Mouse (Mus musculus): ENCODE results near the gene Cacna1i. TPM values are rescaled to one million over a fixed set of nuclear protein-coding genes. Genes with fewer than 3 reads are reported as not detected.

Gene Cacna1i
- polyA plus RNA-seq, 1 experiment from 2014 or later, result 0.64 TPM

GRCm38 (mm10) chr15:80257602-80258239 is 29.3 kb upstream of the Cacna1i start:
- Histone ChIP-seq H3K9ac (0 out of 2 replicates have a peak overlapping the region, but pooled peaks have one; percentile 100), H3K36me3 (peaks cover 26% of the 10 kb centered on the region), H3K4me3 (peak overlapping the region; percentile 94), H3K27ac (replicated peaks) (peak overlapping the region; percentile 99), H3K4me1 (replicated peaks) (peaks cover 47% of the 10 kb centered on the region), H3K4me2 (peak overlapping the region; percentile 88), H3K9me3 (no peaks in the 10 kb centered on the region), H3K27me3 (no peaks in the 10 kb centered on the region)
- ATAC-seq (ENCODE audit: low FRiP score, low read depth), result no peak
- 35% methylated on average over 4 of the region's 4 CpGs for WGBS

- Histone ChIP-seq H3K9me3 (no peaks in the 10 kb centered on the region), H3K4me3 (no peak overlapping the region), H3K27ac (replicated peaks) (peak overlapping the region; percentile 99; the same call in 1 of the 2 replicates), H3K36me3 (peaks cover 26% of the 10 kb centered on the region), H3K9ac (no peak overlapping the region), H3K4me2 (peak overlapping the region; percentile 88; the same call in 1 of the 2 replicates), H3K4me1 (replicated peaks) (peaks cover 53% of the 10 kb centered on the region), H3K27me3 (no peaks in the 10 kb centered on the region)
- ATAC-seq (ENCODE audit: low FRiP score, low read depth), result no peak
- WGBS, result 70% methylated on average over 11 of the region's 11 CpGs
These were observed 28.5 kb upstream of the Cacna1i start for GRCm38 (mm10) chr15:80258240-80259170.

GRCm38 (mm10) chr15:80259406-80260045 is 27.5 kb upstream of the Cacna1i start:
- Histone ChIP-seq H3K27ac (replicated peaks) (no peak overlapping the region), H3K9ac (no peak overlapping the region), H3K4me1 (replicated peaks) (peaks cover 48% of the 10 kb centered on the region)

GRCm38 (mm10) chr15:80260677-80261076 is 26.4 kb upstream of the Cacna1i start:
- no peak overlapping the region for H3K4me3 ChIP-seq
- no peak for ATAC-seq (ENCODE audit: low FRiP score, low read depth)
- H3K36me3 ChIP-seq, result peaks cover 26% of the 10 kb centered on the region
- no peaks in the 10 kb centered on the region for H3K9me3 ChIP-seq
- 0 out of 2 replicates have a peak overlapping the region, but pooled peaks have one; percentile 10 for H3K27ac ChIP-seq (replicated peaks)
- no peak overlapping the region for H3K4me2 ChIP-seq
- H3K27me3 ChIP-seq, result no peaks in the 10 kb centered on the region
- 8% methylated on average over 3 of the region's 3 CpGs for WGBS
- no peak overlapping the region for H3K9ac ChIP-seq
- peaks cover 49% of the 10 kb centered on the region for H3K4me1 ChIP-seq (replicated peaks)

More at GRCm38 (mm10) chr15:80259406-80260045, 27.5 kb upstream of the Cacna1i start:
- WGBS, result 68% methylated on average over 8 of the region's 8 CpGs
- Histone ChIP-seq H3K27me3 (no peaks in the 10 kb centered on the region), H3K36me3 (peaks cover 26% of the 10 kb centered on the region), H3K4me2 (no peak overlapping the region), H3K9me3 (no peaks in the 10 kb centered on the region), H3K4me3 (no peak overlapping the region)
- ATAC-seq (ENCODE audit: low FRiP score, low read depth), result no peak

- WGBS, result 87% methylated on average over 7 of the region's 7 CpGs
- no peak overlapping the region for H3K4me3 ChIP-seq
- H3K4me1 ChIP-seq (replicated peaks), result peaks cover 49% of the 10 kb centered on the region
- no peaks in the 10 kb centered on the region for H3K27me3 ChIP-seq
- ATAC-seq (ENCODE audit: low FRiP score, low read depth), result no peak
- peaks cover 26% of the 10 kb centered on the region for H3K36me3 ChIP-seq
- no peak overlapping the region for H3K4me2 ChIP-seq
- H3K9me3 ChIP-seq, result no peaks in the 10 kb centered on the region
- H3K27ac ChIP-seq (replicated peaks), result no peak overlapping the region
- H3K9ac ChIP-seq, result no peak overlapping the region
These were observed 25.9 kb upstream of the Cacna1i start for GRCm38 (mm10) chr15:80261100-80261499.

GRCm38 (mm10) chr15:80263610-80264575 is 23.1 kb upstream of the Cacna1i start, which contains the start of gene Rps19bp1:
Gene Rps19bp1, minus strand, starts transcription at chr15:80264315.
- peak within 1 kb of the TSS; percentile 72 for H3K4me3 ChIP-seq
- 2% methylated on average over 66 of the region's 66 CpGs for WGBS
- H3K27ac ChIP-seq (replicated peaks), result peak within 1 kb of the TSS; percentile 62
- peak; percentile 92 for ATAC-seq (ENCODE audit: low FRiP score, low read depth)
- peak within 1 kb of the TSS; percentile 70 for H3K9ac ChIP-seq
- H3K27me3 ChIP-seq, result no peaks in the 10 kb centered on the region
- peaks cover 25% of the 10 kb centered on the region for H3K4me1 ChIP-seq (replicated peaks)
- H3K9me3 ChIP-seq, result no peaks in the 10 kb centered on the region
- peak within 1 kb of the TSS; percentile 82 for H3K4me2 ChIP-seq
- 0 out of 2 replicates have a peak, but pooled peaks cover 7% of the 10 kb centered on the region for H3K36me3 ChIP-seq

- Histone ChIP-seq H3K27me3 (no peaks in the 10 kb centered on the region), H3K9me3 (no peaks in the 10 kb centered on the region), H3K27ac (replicated peaks) (no peak overlapping the region), H3K4me2 (no peak overlapping the region), H3K4me1 (replicated peaks) (peaks cover 25% of the 10 kb centered on the region), H3K9ac (no peak overlapping the region), H3K36me3 (no peaks in the 10 kb centered on the region), H3K4me3 (no peak overlapping the region)
- 0% methylated on average over 2 of the region's 2 CpGs for WGBS
- peak; percentile 50; the same call in 1 of the 2 replicates for ATAC-seq (ENCODE audit: low FRiP score, low read depth)
These were observed 20.8 kb upstream of the Cacna1i start for GRCm38 (mm10) chr15:80266281-80266680.

- peaks cover 9% of the 10 kb centered on the region for H3K4me1 ChIP-seq (replicated peaks)
- no peak overlapping the region for H3K9ac ChIP-seq
- no peak overlapping the region for H3K4me3 ChIP-seq
- ATAC-seq (ENCODE audit: low FRiP score, low read depth), result 0 out of 2 replicates have a peak, but pooled peaks have one; percentile 55
- 0 out of 2 replicates have a peak, but pooled peaks cover 4% of the 10 kb centered on the region for H3K27me3 ChIP-seq
- no peak overlapping the region for H3K27ac ChIP-seq (replicated peaks)
- H3K36me3 ChIP-seq, result no peaks in the 10 kb centered on the region
- H3K4me2 ChIP-seq, result no peak overlapping the region
- no peaks in the 10 kb centered on the region for H3K9me3 ChIP-seq
- 39% methylated on average over 3 of the region's 3 CpGs for WGBS
These were observed 15.1 kb upstream of the Cacna1i start for GRCm38 (mm10) chr15:80271858-80272396.

- no peak overlapping the region for H3K4me2 ChIP-seq
- WGBS, result 36% methylated on average over 9 of the region's 9 CpGs
- H3K9ac ChIP-seq, result no peak overlapping the region
- H3K4me1 ChIP-seq (replicated peaks), result peaks cover 6% of the 10 kb centered on the region; the same call in 1 of the 2 replicates
- H3K27ac ChIP-seq (replicated peaks), result no peak overlapping the region
- H3K36me3 ChIP-seq, result no peaks in the 10 kb centered on the region
- H3K4me3 ChIP-seq, result no peak overlapping the region
- peak; percentile 38; the same call in 1 of the 2 replicates for ATAC-seq (ENCODE audit: low FRiP score, low read depth)
- H3K27me3 ChIP-seq, result peaks cover 11% of the 10 kb centered on the region; the same call in 1 of the 2 replicates
- H3K9me3 ChIP-seq, result no peaks in the 10 kb centered on the region
These were observed 9.9 kb upstream of the Cacna1i start for GRCm38 (mm10) chr15:80277107-80277506.

GRCm38 (mm10) chr15:80277625-80278024 is 9.4 kb upstream of the Cacna1i start:
- Histone ChIP-seq H3K4me1 (replicated peaks) (peaks cover 3% of the 10 kb centered on the region; the same call in 1 of the 2 replicates), H3K9me3 (no peaks in the 10 kb centered on the region), H3K4me2 (no peak overlapping the region), H3K9ac (no peak overlapping the region), H3K36me3 (no peaks in the 10 kb centered on the region), H3K27ac (replicated peaks) (no peak overlapping the region), H3K27me3 (peaks cover 11% of the 10 kb centered on the region; the same call in 1 of the 2 replicates), H3K4me3 (no peak overlapping the region)
- ATAC-seq (ENCODE audit: low FRiP score, low read depth), result no peak
- WGBS, result 4% methylated on average over 6 of the region's 6 CpGs

All from hindbrain, embryonic 15.5 days (tissue).